Mouse (Mus musculus) kidney, postnatal 36 days (tissue): ENCODE results near the gene Lrrc26.

ENCODE experiments used
- DNase-seq, 2 experiments: peaks; one replicate each; pipeline ENCODE4 v3.0.0; 2021 to 2022; ENCODE audit warnings: mixed read lengths in 2 of 2

The Lrrc26 gene

GRCm38 (mm10) chr2:25266720-25267119, 23.0 kb upstream of the Lrrc26 start:
- peak; percentile 83 to 85 for DNase-seq

GRCm38 (mm10) chr2:25267241-25267640, 22.5 kb upstream of the Lrrc26 start:
- DNase-seq: no peak

GRCm38 (mm10) chr2:25267746-25268309, 21.9 kb upstream of the Lrrc26 start:
- DNase-seq: no peak

- peak; percentile 97 to 99 for DNase-seq
Observed at GRCm38 (mm10) chr2:25271827-25272511, 17.7 kb upstream of the Lrrc26 start, which contains the start of the genes Ssna1 and Anapc2. Gene Ssna1, minus strand, starts transcription at chr2:25272438. Gene Anapc2, plus strand, starts transcription at chr2:25272478.

GRCm38 (mm10) chr2:25272515-25272914, 17.2 kb upstream of the Lrrc26 start:
- no peak for DNase-seq

DNA sequence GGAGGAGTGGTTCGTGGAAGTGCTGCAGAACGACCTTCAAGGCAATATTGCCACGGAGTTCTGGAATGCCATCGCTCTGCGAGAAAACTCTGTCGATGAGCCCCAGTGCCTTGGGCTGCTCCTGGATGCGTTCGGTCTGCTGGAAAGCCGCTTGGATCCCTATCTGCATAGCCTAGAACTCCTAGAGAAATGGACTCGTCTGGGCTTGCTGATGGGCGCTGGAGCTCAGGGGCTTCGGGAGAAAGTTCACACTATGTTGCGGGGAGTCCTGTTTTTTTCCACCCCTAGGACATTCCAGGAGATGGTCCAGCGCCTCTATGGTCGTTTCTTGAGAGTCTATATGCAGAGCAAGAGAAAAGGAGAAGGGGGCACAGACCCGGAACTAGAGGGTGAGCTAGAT, 16.7 kb upstream of the Lrrc26 start:
- DNase-seq: no peak

DNA sequence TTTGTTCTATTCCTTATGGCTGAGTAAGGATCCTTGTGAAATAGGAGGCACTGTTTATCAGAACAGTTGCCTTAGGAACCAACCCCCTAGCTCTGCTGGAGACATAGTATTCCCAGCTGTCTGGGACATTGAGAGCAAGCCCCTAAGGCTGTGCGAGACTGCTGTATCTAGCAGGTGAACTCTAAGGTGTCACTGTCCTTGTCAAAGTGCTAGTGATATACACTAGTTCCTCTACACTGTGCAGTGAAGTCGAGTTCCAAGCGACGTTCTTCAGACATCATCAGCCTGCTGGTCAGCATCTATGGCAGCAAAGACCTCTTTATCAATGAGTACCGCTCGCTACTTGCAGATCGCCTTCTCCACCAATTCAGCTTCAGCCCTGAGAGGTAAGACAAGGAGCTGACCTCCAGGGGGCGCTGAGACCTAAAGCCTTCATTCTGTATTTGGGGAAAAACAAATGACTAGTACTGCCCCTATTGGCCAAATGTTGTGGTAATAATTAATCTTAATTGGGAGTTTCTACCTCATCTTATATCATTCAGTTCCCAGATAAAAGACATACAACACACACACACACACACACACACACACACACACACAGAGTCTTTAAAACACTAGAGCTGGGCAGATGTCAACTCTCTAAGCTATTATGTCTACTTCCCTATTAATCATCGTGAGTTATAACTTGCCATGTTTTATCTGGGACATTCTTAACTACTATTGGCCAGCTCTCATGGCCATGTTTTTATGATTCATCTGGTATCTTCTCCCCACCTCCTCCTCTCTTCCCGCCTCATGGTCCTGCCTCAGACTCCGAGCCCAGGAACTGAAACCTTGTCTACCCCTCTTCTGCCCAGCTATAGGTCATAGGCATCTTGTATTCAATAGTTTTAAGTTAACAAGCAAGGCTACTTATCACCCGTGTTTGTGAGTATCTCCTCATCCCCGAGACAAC, 10.5 kb upstream of the Lrrc26 start:
- peak; percentile 86 to 94 for DNase-seq

- DNase-seq: no peak
Observed at GRCm38 (mm10) chr2:25285551-25285950, 4.2 kb upstream of the Lrrc26 start.

- no peak for DNase-seq
Observed at GRCm38 (mm10) chr2:25286314-25286713, 3.4 kb upstream of the Lrrc26 start.

DNA sequence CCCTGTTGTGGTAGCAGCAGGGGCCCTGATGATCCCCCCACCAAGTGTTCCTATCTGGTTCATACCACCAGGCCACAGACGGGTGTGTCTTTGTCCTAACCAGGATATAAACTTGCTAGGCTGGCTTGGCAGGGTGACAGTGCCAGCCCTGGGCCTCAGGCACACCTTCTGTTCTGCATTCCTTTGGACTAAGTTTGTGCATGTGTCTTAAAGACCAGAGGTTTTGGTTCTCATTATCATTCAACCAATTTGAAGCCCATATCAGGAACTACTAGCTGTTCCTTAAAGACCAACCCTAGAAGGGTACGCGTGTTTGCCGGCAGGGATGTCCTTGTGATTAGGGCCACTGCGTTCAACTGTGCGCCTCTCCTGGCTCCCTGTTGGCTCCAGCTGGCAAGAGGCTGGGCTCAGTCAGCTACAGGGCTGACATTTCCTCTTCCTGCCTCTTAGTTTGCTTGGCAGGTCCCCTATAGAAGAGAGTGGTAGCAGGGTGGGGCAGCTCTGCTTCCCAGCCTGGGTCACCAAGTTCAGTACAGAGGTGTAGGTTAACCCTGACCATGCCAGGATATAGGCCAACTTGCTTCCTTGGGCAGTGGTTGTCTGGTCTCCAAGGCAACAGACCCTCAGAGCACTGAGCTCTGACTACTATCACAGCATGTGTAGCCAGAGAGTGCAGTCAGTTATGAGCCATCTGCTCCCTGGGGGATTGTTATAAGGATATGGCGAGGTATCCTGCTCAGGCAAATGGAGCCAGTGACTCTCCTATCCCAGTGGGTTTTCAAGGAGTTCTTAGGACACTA, 2.7 kb upstream of the Lrrc26 start:
- peak; percentile 45 to 61 for DNase-seq

- DNase-seq: no peak
Observed at GRCm38 (mm10) chr2:25287927-25288649, 1.6 kb upstream of the Lrrc26 start, which contains the start of gene Tmem210. Gene Tmem210, plus strand, starts transcription at chr2:25288145.

DNA sequence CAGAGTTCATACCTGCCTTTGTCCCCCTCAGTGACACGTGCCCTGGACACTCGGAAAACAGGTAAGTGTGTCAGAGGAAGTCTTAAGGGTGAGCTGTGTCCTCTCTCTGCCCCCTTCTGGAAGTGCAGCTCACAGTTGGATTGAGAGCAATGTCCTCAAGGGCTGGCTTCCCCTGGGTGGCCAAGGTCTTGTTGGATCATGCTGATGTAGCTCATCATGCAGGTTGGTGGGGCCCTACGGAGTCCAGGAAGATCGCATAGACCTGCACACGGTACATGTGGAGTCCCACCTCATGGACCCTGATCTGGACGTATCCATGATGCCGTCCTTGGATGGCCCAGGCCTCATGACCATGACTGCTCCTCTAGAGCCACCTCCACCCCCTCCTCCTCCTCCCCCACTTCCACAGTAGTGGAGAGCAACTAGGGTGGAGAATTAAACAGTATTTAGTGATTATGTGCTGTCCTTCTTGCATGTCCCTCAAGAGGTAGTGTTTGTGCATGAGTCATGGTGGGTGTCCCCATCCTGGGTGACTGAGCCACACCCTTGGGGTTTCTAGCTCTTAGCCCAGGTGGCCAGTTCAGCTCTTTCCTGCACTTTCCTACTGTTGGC, 875 bp upstream of the Lrrc26 start:
- DNase-seq: no peak

DNA sequence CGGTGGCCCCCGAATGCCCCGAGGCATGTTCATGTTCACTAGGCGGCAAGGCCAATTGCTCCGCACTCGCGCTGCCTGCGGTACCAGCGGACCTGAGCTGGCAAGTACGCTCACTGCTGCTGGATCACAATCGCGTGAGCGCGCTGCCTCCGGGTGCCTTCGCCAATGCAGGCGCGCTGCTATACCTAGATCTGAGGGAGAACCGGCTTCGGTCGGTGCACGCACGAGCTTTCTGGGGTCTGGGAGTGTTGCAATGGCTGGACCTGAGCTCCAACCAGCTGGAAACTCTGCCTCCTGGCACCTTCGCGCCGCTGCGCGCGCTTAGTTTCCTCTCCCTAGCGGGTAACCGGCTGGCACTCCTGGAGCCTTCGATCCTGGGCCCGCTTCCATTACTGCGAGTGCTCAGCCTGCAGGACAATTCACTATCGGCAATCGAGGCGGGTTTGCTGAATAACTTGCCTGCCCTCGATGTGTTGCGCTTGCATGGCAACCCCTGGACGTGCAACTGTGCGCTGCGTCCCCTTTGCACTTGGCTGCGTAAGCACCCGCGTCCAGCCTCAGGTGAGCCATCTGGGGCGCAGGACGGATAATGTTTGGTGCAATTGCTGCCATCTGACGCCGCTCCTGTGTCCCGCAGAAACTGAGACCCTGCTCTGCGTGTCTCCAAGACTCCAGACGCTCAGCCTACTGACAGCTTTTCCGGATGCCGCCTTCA, 543 bp downstream of the Lrrc26 start:
- peak; percentile 29 to 50 for DNase-seq

GRCm38 (mm10) chr2:25290816-25291130, 1.1 kb downstream of the Lrrc26 start:
- DNase-seq: peak in 1 of 2 experiments; percentile 47

DNA sequence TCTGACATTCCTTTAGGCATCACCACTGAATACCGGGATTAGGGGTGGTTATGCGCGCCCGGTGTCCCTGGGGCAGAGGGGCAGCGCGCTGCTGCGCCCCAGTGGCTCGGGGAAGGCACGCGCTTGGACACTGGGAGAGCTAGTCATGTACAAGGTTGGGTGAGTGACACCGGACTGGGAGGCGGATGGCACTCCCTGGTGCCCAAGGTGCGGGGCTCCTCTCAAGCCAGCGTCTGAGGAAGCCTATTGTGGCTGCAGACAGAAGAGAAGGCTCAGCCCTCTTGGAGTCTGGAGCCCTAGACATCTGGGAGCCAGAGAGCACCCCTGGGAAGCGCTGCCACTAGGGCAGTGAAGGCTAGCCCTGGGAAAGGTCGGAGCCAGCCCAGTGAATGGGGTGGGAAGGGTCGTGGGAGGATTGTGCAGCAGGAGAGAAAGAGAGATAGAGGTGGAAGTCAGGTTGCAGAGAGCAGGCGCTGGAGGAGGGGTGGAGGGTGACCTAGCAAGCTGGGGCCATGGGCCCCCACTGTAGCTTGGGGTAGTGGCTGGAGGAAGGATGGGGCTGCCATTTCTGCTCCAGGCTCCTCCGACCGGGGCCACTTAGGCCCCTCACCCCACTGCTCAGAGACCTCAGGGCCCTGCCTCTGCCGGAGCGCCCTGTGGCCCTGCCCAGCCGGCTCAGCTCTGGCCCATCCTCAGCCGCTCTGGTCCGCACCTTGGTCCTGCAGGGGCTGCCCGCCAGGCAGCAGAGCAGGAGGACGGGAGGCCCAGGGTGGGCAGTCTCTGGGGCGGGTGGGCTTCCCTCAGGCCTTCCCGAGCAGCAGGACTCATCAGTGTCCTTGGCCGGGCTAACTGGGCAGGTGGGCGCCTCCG, 1.7 kb downstream of the Lrrc26 start:
- peak in 1 of 2 experiments; percentile 51 for DNase-seq

DNA sequence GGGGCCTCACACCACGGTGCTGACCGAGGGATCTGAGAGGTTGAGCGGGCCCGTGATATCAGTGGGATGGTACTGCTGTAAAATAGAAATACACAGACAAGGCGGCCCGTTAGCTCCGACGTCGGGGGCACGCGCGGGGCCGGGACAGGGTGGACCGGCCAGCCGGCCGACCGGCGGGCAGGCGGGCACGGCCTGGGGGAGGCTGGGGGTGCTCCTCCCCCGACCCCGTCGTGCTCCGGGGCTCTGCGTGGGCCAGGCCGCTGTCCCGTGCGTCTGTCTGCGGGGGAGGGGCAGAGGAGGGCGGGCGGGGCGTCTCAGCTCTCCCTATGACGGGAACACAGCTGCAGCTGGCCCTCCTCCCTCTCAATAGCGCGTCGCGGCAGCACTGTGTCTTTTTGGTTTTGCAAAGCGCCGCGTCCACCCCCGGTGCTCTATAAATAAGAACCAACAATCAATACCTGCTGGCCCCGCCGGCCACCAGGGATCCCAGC, 2.4 kb downstream of the Lrrc26 start:
- peak in 1 of 2 experiments; percentile 44 for DNase-seq

GRCm38 (mm10) chr2:25292856-25293255, 3.1 kb downstream of the Lrrc26 start:
- DNase-seq: peak; percentile 70 to 94

- DNase-seq: no peak
Observed at GRCm38 (mm10) chr2:25293706-25294105, 4.0 kb downstream of the Lrrc26 start.

DNA sequence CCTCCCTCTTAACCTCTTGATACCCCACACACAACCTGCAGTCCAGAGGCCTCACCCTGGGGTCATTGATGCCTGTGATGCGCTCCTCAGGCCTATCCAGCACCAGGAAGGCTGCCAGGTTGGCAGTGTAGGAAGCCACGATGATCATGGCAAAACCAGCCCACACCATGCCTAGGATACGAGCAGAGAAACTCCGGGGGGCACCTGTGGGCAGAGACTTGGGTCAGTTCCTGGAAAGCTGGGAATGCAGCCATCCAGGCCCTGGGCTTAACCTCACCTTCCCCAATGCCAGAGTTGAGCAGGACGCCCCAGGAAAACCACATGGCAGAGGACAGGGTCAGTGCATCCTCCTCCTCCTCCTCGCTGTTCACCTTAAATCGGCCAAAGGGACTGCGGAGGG, 7.4 kb downstream of the Lrrc26 start:
- no peak for DNase-seq

GRCm38 (mm10) chr2:25298046-25298445, 8.3 kb downstream of the Lrrc26 start:
- no peak for DNase-seq
